Mouse (Mus musculus) gastrocnemius, adult 2 months (tissue): ENCODE data around the gene Stard3. TPM values are rescaled to one million over a fixed set of nuclear protein-coding genes. Genes with fewer than 3 reads are reported as not detected.

Source experiments
- DNase-seq: peaks from one replicate; pipeline ENCODE4 v3.0.0; 2022
- H3K27ac ChIP-seq: fragments of 200-600 bp; 2 replicates; pipeline ENCODE4 v1.8.1; 2022; ENCODE audit warnings: mild to moderate bottlenecking
- H3K4me3 ChIP-seq: fragments of 200-600 bp; 2 replicates; pipeline ENCODE4 v1.8.1; 2022; ENCODE audit warnings: mild to moderate bottlenecking, moderate library complexity
- CTCF ChIP-seq: fragments of 200-600 bp; IDR thresholded peaks from 2 replicates; pipeline ENCODE4 v1.8.1; 2022; ENCODE audit warnings: antibody characterized with exemption, mild to moderate bottlenecking, moderate library complexity
- intact Hi-C: fragments of 180-260 bp; cut with DNase I; formaldehyde crosslinking; loops from one replicate; pipeline ENCODE4 v1.15.1; 2025
- total RNA-seq, 2 experiments: library from RNA; stranded (reverse); gene quantifications; 2 replicates each; pipeline ENCODE4 v1.2.3; 2021

Stard3 gene
- total RNA-seq, 2 experiments from 2014 or later: 11.8 to 12.1 TPM

GRCm38 (mm10) chr11:98428436-98428835 lies 70.3 kb downstream of the Stard3 start:
- H3K4me3 ChIP-seq: no peak overlapping the region
- intact Hi-C loops: no loop called here
- no peak overlapping the region for H3K27ac ChIP-seq
- no peak for TF ChIP-seq CTCF
- no peak for DNase-seq

Other genes starting within 250 kb of the Stard3 start
- gene Fbxl20, start 208.0 kb upstream of the Stard3 start, total RNA-seq: 1 to 10 TPM; 8.2 to 9.7 TPM
- 10 to 100 TPM; 26.4 to 33.1 TPM for gene Med1, start 165.1 kb upstream of the Stard3 start, total RNA-seq
- 10 to 100 TPM; 14.2 to 17.1 TPM for gene Cdk12, start 155.3 kb upstream of the Stard3 start, total RNA-seq
- not detected for gene Neurod2, start 28.7 kb upstream of the Stard3 start, total RNA-seq
- not detected for gene Ppp1r1b, start 10.0 kb upstream of the Stard3 start, total RNA-seq
- 1,000 to 10,000 TPM; 3,050 to 3,067 TPM for gene Tcap, start 25.4 kb downstream of the Stard3 start, total RNA-seq
- gene Pnmt, start 28.1 kb downstream of the Stard3 start, total RNA-seq: 1 to 10 TPM; 1.8 to 5.9 TPM
- gene Pgap3, start 42.1 kb downstream of the Stard3 start, total RNA-seq: 1 to 10 TPM; 2.2 to 3.0 TPM
- 1 to 10 TPM; 1.6 to 1.9 TPM for gene Erbb2, start 54.1 kb downstream of the Stard3 start, total RNA-seq
- gene Mien1, start 80.6 kb downstream of the Stard3 start, total RNA-seq: 10 to 100 TPM; 30.3 to 37.4 TPM
- not detected for gene Grb7, start 88.0 kb downstream of the Stard3 start, total RNA-seq
- under 1 TPM in 1 of 2 experiments, not detected in 1; 0.22 TPM for gene Ikzf3, start 187.7 kb downstream of the Stard3 start, total RNA-seq
- gene Zpbp2, start 192.7 kb downstream of the Stard3 start, total RNA-seq: not detected
- 10 to 100 TPM; 24.5 to 25.7 TPM for gene Ormdl3, start 229.0 kb downstream of the Stard3 start, total RNA-seq
- gene Lrrc3c, start 239.9 kb downstream of the Stard3 start, total RNA-seq: not detected